11 mouse cellular contexts compared by ENCODE assay signal in genomic region chr10:76584138-76584537, GRCm38 (mm10). TPM values are rescaled to one million over a fixed set of nuclear protein-coding genes. Genes with fewer than 3 reads are reported as not detected.
A peak's percentile ranks its signal among the peaks of the same experiment; 100 is the strongest.
DNase-seq lines count a peak whose midpoint lies in the region; ATAC-seq and TF ChIP-seq lines count a peak whose summit lies in the region.
"Had no signal": no experiment of that assay in that cellular context is flagged by ENCODE, and none has a peak within 500 bp of the region (broad histone marks: within the 10 kb centered on the region; RNA-seq: fewer than 3 reads in every experiment).

No protein-coding gene starts in this region.

- H3K9me3 ChIP-seq in heart, embryonic 11.5 days (replicated peaks; ENCODE audit: control insufficient read depth, low read length), result no peaks in the 10 kb centered on the region
- no peaks in the 10 kb centered on the region for H3K9me3 ChIP-seq in lung, postnatal 0 days (ENCODE audit: low read length)
- H3K9me3 ChIP-seq in limb, embryonic 10.5 days (replicated peaks), result no peaks in the 10 kb centered on the region
- H3K9me3 ChIP-seq in stomach, embryonic 15.5 days, result no peaks in the 10 kb centered on the region

- intact Hi-C loops in left cerebral cortex, postnatal 10 days (cut with DNase I), result no loop called here

- no peak for TF ChIP-seq CTCF in lung, postnatal 0 days (IDR thresholded peaks at IDR 0.05)

- no peaks in the 10 kb centered on the region for H3K27me3 ChIP-seq in heart, embryonic 11.5 days (ENCODE audit: control insufficient read depth, insufficient read depth, low read length)
- H3K27me3 ChIP-seq in lung, postnatal 0 days (replicated peaks; ENCODE audit: insufficient read depth, low read length), result no peaks in the 10 kb centered on the region
- H3K27me3 ChIP-seq in limb, embryonic 10.5 days (ENCODE audit: low read depth, poor library complexity, severe bottlenecking), result peaks cover 18% of the 10 kb centered on the region
- H3K27me3 ChIP-seq in stomach, embryonic 15.5 days (replicated peaks), result no peaks in the 10 kb centered on the region

- no peak for DNase-seq in heart, postnatal 4 days
- no peak for DNase-seq in lung, postnatal 0 days (ENCODE audit: low spot score)
- DNase-seq in lung, postnatal 14 days, result no peak
- DNase-seq in limb, embryonic 10.5 days (ENCODE audit: low spot score), result no peak
- DNase-seq in left cerebral cortex, postnatal 10 days (ENCODE audit: extremely low spot score in 1 of 2, low spot score in 2 of 2), result no peak
- DNase-seq: gastrocnemius, postnatal 36 days had no signal

- H3K36me3 ChIP-seq in heart, embryonic 11.5 days (ENCODE audit: control insufficient read depth, insufficient read depth, low read length), result no peaks in the 10 kb centered on the region
- no peaks in the 10 kb centered on the region for H3K36me3 ChIP-seq in lung, postnatal 0 days (ENCODE audit: insufficient read depth, low read length)
- H3K36me3 ChIP-seq in limb, embryonic 10.5 days, result no peaks in the 10 kb centered on the region
- no peaks in the 10 kb centered on the region for H3K36me3 ChIP-seq in stomach, embryonic 15.5 days

- ATAC-seq in heart, embryonic 11.5 days (replicated peaks; ENCODE audit: insufficient number of reproducible peaks, low FRiP score, low TSS enrichment), result peak; percentile 48; the same call in 1 of the 2 replicates
- peak; percentile 17; the same call in 1 of the 2 replicates for ATAC-seq in lung, postnatal 0 days
- ATAC-seq in stomach, embryonic 15.5 days (ENCODE audit: insufficient read depth, low FRiP score, low read depth), result 0 out of 2 replicates have a peak, but pooled peaks have one; percentile 35
- ATAC-seq in erythroblast, adult 5-6 weeks (replicated peaks; ENCODE audit: low FRiP score, poor library complexity, severe bottlenecking), result no peak

- peak overlapping the region; percentile 57 for H3K4me2 ChIP-seq in heart, embryonic 11.5 days
- H3K4me2 ChIP-seq in lung, postnatal 0 days (replicated peaks; ENCODE audit: low read depth, low read length), result 0 out of 2 replicates have a peak overlapping the region, but pooled peaks have one; percentile 19
- H3K4me2 ChIP-seq in stomach, embryonic 15.5 days, result peak overlapping the region; percentile 41

- H3K27ac ChIP-seq in heart, embryonic 11.5 days (ENCODE audit: low read depth, low read length), result peak overlapping the region; percentile 76
- no peak overlapping the region for H3K27ac ChIP-seq in lung, postnatal 0 days (ENCODE audit: low read length)
- no peak overlapping the region for H3K27ac ChIP-seq in limb, embryonic 10.5 days
- H3K27ac ChIP-seq in stomach, embryonic 15.5 days, result no peak overlapping the region

- TF ChIP-seq EP300 in lung, postnatal 0 days (IDR thresholded peaks at IDR 0.05), result no peak

- H3K4me1 ChIP-seq in heart, embryonic 11.5 days (ENCODE audit: control insufficient read depth, insufficient read depth, low read length), result peaks cover 18% of the 10 kb centered on the region
- no peaks in the 10 kb centered on the region for H3K4me1 ChIP-seq in lung, postnatal 0 days (ENCODE audit: insufficient read depth, low read depth, low read length)
- H3K4me1 ChIP-seq in limb, embryonic 10.5 days, result peaks cover 13% of the 10 kb centered on the region; the same call in 1 of the 2 replicates
- no peaks in the 10 kb centered on the region for H3K4me1 ChIP-seq in stomach, embryonic 15.5 days

- peak overlapping the region; percentile 56 for H3K9ac ChIP-seq in heart, embryonic 11.5 days (ENCODE audit: low read depth, low read length)
- H3K9ac ChIP-seq in lung, postnatal 0 days (replicated peaks; ENCODE audit: low read depth), result no peak overlapping the region
- no peak overlapping the region for H3K9ac ChIP-seq in stomach, embryonic 15.5 days

- peak overlapping the region; percentile 22 for H3K4me3 ChIP-seq in heart, embryonic 11.5 days (ENCODE audit: low read depth, low read length)
- no peak overlapping the region for H3K4me3 ChIP-seq in lung, postnatal 0 days (ENCODE audit: low read depth, low read length)
- H3K4me3 ChIP-seq in limb, embryonic 10.5 days, result peak overlapping the region; percentile 23; the same call in 1 of the 2 replicates
- no peak overlapping the region for H3K4me3 ChIP-seq in stomach, embryonic 15.5 days (replicated peaks)

- WGBS in heart, embryonic 11.5 days (ENCODE audit: insufficient replicate concordance), result 14% methylated on average over 10 of the region's 10 CpGs
- 9% methylated on average over 9 of the region's 10 CpGs for WGBS in lung, postnatal 0 days
- 14% methylated on average over 10 of the region's 10 CpGs for WGBS in limb, embryonic 10.5 days
- 17% methylated on average over 10 of the region's 10 CpGs for WGBS in stomach, embryonic 15.5 days

RNA-seq across cellular contexts. Expression of gene Ftcd, which starts 8.7 kb away (rescaled TPM):
- polyA plus RNA-seq in heart, embryonic 11.5 days (2014; fragmentation: Nextera tagmentation; extraction: Ambion mirVana), result 1.9 and 3.4 TPM in 2 replicates
- total RNA-seq in heart, postnatal 4 days (2021), result under 1 TPM; 0.88 TPM
- polyA plus RNA-seq in lung, postnatal 0 days (2015; fragmentation: Nextera tagmentation; extraction: Ambion mirVana), result 0.07 and 0.14 TPM in 2 replicates
- polyA plus RNA-seq in limb, embryonic 10.5 days (2016; fragmentation: Nextera tagmentation; extraction: Ambion mirVana), result 0.10 TPM in 1 of 2 replicates, not detected in the other
- 0.99 and 2.2 TPM in 2 replicates for polyA plus RNA-seq in stomach, embryonic 15.5 days (2015; fragmentation: Nextera tagmentation; extraction: Ambion mirVana)
- total RNA-seq in erythroblast, adult 5-6 weeks (2015; ENCODE audit: low replicate concordance), result not detected in 2 replicates
- not detected in 2 replicates for total RNA-seq in erythroblast, adult 5-6 weeks (2017; ENCODE audit: low replicate concordance)
- not detected for total RNA-seq in left cerebral cortex, postnatal 10 days (2021)
- total RNA-seq: gastrocnemius, postnatal 36 days; layer of hippocampus, postnatal 25 days; megakaryocyte-erythroid progenitor cell, adult 5-6 weeks had no signal

RNA-seq across cellular contexts. Expression of gene Spatc1l, which starts 22.1 kb away (rescaled TPM):
- polyA plus RNA-seq in heart, embryonic 11.5 days (2014; fragmentation: Nextera tagmentation; extraction: Ambion mirVana), result not detected in 2 replicates
- total RNA-seq in heart, postnatal 4 days (2021), result not detected
- not detected in 2 replicates for polyA plus RNA-seq in lung, postnatal 0 days (2015; fragmentation: Nextera tagmentation; extraction: Ambion mirVana)
- not detected in 2 replicates for polyA plus RNA-seq in limb, embryonic 10.5 days (2016; fragmentation: Nextera tagmentation; extraction: Ambion mirVana)
- polyA plus RNA-seq in stomach, embryonic 15.5 days (2015; fragmentation: Nextera tagmentation; extraction: Ambion mirVana), result 0.09 and 0.13 TPM in 2 replicates
- not detected in 2 replicates for total RNA-seq in erythroblast, adult 5-6 weeks (2015; ENCODE audit: low replicate concordance)
- total RNA-seq in erythroblast, adult 5-6 weeks (2017; ENCODE audit: low replicate concordance), result not detected in 2 replicates
- total RNA-seq in left cerebral cortex, postnatal 10 days (2021), result not detected
- total RNA-seq: gastrocnemius, postnatal 36 days; layer of hippocampus, postnatal 25 days; megakaryocyte-erythroid progenitor cell, adult 5-6 weeks had no signal

RNA-seq across cellular contexts. Expression of gene Col6a2, which starts 39.3 kb away (rescaled TPM):
- 11.6 and 16.3 TPM in 2 replicates for polyA plus RNA-seq in heart, embryonic 11.5 days (2014; fragmentation: Nextera tagmentation; extraction: Ambion mirVana)
- total RNA-seq in heart, postnatal 4 days (2021), result 100 to 1,000 TPM; 201 to 217 TPM
- polyA plus RNA-seq in lung, postnatal 0 days (2015; fragmentation: Nextera tagmentation; extraction: Ambion mirVana), result 242 and 272 TPM in 2 replicates
- polyA plus RNA-seq in limb, embryonic 10.5 days (2016; fragmentation: Nextera tagmentation; extraction: Ambion mirVana), result 5.5 and 9.5 TPM in 2 replicates
- 294 and 297 TPM in 2 replicates for polyA plus RNA-seq in stomach, embryonic 15.5 days (2015; fragmentation: Nextera tagmentation; extraction: Ambion mirVana)
- 0.84 TPM in 1 of 2 replicates, not detected in the other for total RNA-seq in erythroblast, adult 5-6 weeks (2015; ENCODE audit: low replicate concordance)
- total RNA-seq in erythroblast, adult 5-6 weeks (2017; ENCODE audit: low replicate concordance), result 0.14 TPM in 1 of 2 replicates, not detected in the other
- 10 to 100 TPM; 15.6 to 18.8 TPM for total RNA-seq in left cerebral cortex, postnatal 10 days (2021)

RNA-seq across cellular contexts. Expression of gene Lss, which starts 52.8 kb away (rescaled TPM):
- 14.0 and 15.1 TPM in 2 replicates for polyA plus RNA-seq in heart, embryonic 11.5 days (2014; fragmentation: Nextera tagmentation; extraction: Ambion mirVana)
- 10 to 100 TPM; 16.8 to 17.2 TPM for total RNA-seq in heart, postnatal 4 days (2021)
- 19.4 and 22.3 TPM in 2 replicates for polyA plus RNA-seq in lung, postnatal 0 days (2015; fragmentation: Nextera tagmentation; extraction: Ambion mirVana)
- polyA plus RNA-seq in limb, embryonic 10.5 days (2016; fragmentation: Nextera tagmentation; extraction: Ambion mirVana), result 51.2 and 52.5 TPM in 2 replicates
- 40.6 and 51.9 TPM in 2 replicates for polyA plus RNA-seq in stomach, embryonic 15.5 days (2015; fragmentation: Nextera tagmentation; extraction: Ambion mirVana)
- total RNA-seq in erythroblast, adult 5-6 weeks (2015; ENCODE audit: low replicate concordance), result 1.0 TPM in 1 of 2 replicates, not detected in the other
- 1.7 and 2.0 TPM in 2 replicates for total RNA-seq in erythroblast, adult 5-6 weeks (2017; ENCODE audit: low replicate concordance)
- total RNA-seq in left cerebral cortex, postnatal 10 days (2021), result 10 to 100 TPM; 70.9 to 71.3 TPM

Comparison
In these comparisons a context has a peak if more than half of its experiments do, and no peak if none do; other contexts are left out.
1. H3K4me3 ChIP-seq: peak in heart, embryonic 11.5 days (single experiment) and limb, embryonic 10.5 days (single experiment); none in lung, postnatal 0 days (single experiment) and stomach, embryonic 15.5 days (single experiment).
2. RNA of gene Col6a2, which starts 39.3 kb away (polyA plus RNA-seq): 294 to 297 TPM in stomach, embryonic 15.5 days and 242 to 272 TPM in lung, postnatal 0 days; 11.6 to 16.3 TPM in heart, embryonic 11.5 days and 5.5 to 9.5 TPM in limb, embryonic 10.5 days; every median in the first group is over 10 times any median in the second.
3. Peak in every context shown above with its lines, with median percentiles within 50 percentile points of each other: H3K4me2 ChIP-seq.